Mouse (Mus musculus) testis, adult 2 months (tissue): ENCODE results near the gene Slc38a6.

ENCODE experiments used
- CTCF ChIP-seq: fragments of 200-500 bp; IDR thresholded peaks from 2 replicates; pipeline ENCODE4 v1.5.1; 2012; ENCODE audit warnings: low read depth, mild to moderate bottlenecking, inconsistent platforms, low read length, moderate library complexity; ENCODE audit not compliant: control insufficient read depth, insufficient read depth, insufficient replicate concordance
- POLR2A ChIP-seq: fragments of 200-500 bp; IDR thresholded peaks from 2 replicates; pipeline ENCODE4 v1.6.1; 2012; ENCODE audit warnings: low read depth, mild to moderate bottlenecking, inconsistent platforms, low read length, moderate library complexity; ENCODE audit not compliant: control insufficient read depth

DNA sequence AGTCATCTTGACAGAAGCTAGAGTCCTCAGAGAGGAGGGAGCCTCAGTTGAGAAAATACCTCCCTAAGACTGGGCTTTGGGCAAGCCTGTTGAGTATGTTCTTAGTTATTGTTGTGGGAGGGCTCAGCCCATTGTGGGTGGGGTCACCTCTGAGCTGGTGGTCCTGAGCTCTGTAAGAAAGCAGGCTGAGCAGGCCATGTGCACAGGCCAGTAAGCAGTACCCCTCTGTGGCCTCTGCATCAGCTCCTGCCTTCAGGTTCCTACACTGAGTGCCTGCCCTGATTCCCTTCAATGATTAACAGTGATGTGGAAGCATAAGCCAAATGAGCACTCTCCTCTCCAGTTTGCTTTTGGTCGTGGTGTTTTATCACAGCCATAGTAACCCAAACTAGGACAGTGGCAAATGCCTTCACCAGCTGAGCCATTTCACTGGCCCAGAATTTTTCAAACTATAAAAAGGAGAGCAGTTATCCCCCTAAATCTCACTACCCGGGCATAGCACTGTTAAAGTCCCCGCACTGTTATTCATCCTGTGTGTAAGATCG is 114.0 kb downstream of the Slc38a6 start:
- TF ChIP-seq CTCF: no peak
- TF ChIP-seq POLR2A: no peak
